Mouse (Mus musculus): ENCODE data around the gene Srsf6.

The Srsf6 gene

GRCm38 (mm10) chr2:162984381-162984780, 53.1 kb downstream of the Srsf6 start:
- Histone ChIP-seq H3K9me3 (ENCODE audit: low read length) (no peaks in the 10 kb centered on the region), H3K27me3 (ENCODE audit: insufficient read depth, low read length) (peaks cover 14% of the 10 kb centered on the region; the same call in 1 of the 2 replicates), H3K4me3 (replicated peaks; ENCODE audit: low read length) (no peak overlapping the region), H3K4me1 (replicated peaks; ENCODE audit: low read depth, low read length) (no peaks in the 10 kb centered on the region), H3K36me3 (ENCODE audit: insufficient read depth, low read length) (no peaks in the 10 kb centered on the region)
- TF ChIP-seq NANOG (IDR thresholded peaks at IDR 0.05; ENCODE audit: borderline replicate concordance, low read length) = no peak
- TF ChIP-seq CTCF (conservative IDR thresholded peaks at IDR 0.05; ENCODE audit: low read length) = no peak
- no peak for TF ChIP-seq POU5F1 (IDR thresholded peaks at IDR 0.05; ENCODE audit: borderline replicate concordance, low read length)

GRCm38 (mm10) chr2:162985923-162986322, 54.6 kb downstream of the Srsf6 start:
- Histone ChIP-seq H3K4me1 (replicated peaks; ENCODE audit: low read depth, low read length) (no peaks in the 10 kb centered on the region), H3K4me3 (replicated peaks; ENCODE audit: low read length) (no peak overlapping the region), H3K36me3 (ENCODE audit: insufficient read depth, low read length) (no peaks in the 10 kb centered on the region), H3K9me3 (ENCODE audit: low read length) (no peaks in the 10 kb centered on the region), H3K27me3 (ENCODE audit: insufficient read depth, low read length) (peaks cover 14% of the 10 kb centered on the region; the same call in 1 of the 2 replicates)
- no peak for TF ChIP-seq POU5F1 (IDR thresholded peaks at IDR 0.05; ENCODE audit: borderline replicate concordance, low read length)
- TF ChIP-seq CTCF (conservative IDR thresholded peaks at IDR 0.05; ENCODE audit: low read length) = no peak
- no peak for TF ChIP-seq NANOG (IDR thresholded peaks at IDR 0.05; ENCODE audit: borderline replicate concordance, low read length)
